Mouse (Mus musculus) bone marrow macrophage, adult 2 months (primary cell): Measurements from ENCODE around the gene Iqcb1. TPM values are rescaled to one million over a fixed set of nuclear protein-coding genes. Genes with fewer than 3 reads are reported as not detected.
A peak's percentile ranks its signal among the peaks of the same experiment; 100 is the strongest.

Experiments used
- H3K27ac ChIP-seq: 2 replicates; pipeline ENCODE4 v1.5.1; 2012; ENCODE audit warnings: low read depth, low read length; ENCODE audit not compliant: insufficient read depth
- H3K4me1 ChIP-seq: 2 replicates; pipeline ENCODE4 v1.6.1; 2012; ENCODE audit warnings: low read length; ENCODE audit not compliant: control insufficient read depth, insufficient read depth
- H3K4me3 ChIP-seq: 2 replicates; pipeline ENCODE4 v1.5.1; 2012; ENCODE audit warnings: mild to moderate bottlenecking, low read length, moderate library complexity; ENCODE audit not compliant: insufficient read depth
- CTCF ChIP-seq: IDR thresholded peaks from 2 replicates; pipeline ENCODE4 v1.5.1; 2012; ENCODE audit warnings: low read depth, mild to moderate bottlenecking, low read length, moderate library complexity
- POLR2A ChIP-seq: IDR thresholded peaks from 2 replicates; pipeline ENCODE4 v1.6.1; 2012; ENCODE audit warnings: mild to moderate bottlenecking, low read depth, low read length, borderline replicate concordance
- polyA plus RNA-seq: library from polyadenylated mRNA; stranded (reverse); fragments of >200 nt; gene quantifications from 2 replicates; pipeline ENCODE4 v1.2.4, GENCODE M21; 2012; ENCODE audit not compliant: missing spikeins, insufficient read depth, insufficient read length

The Iqcb1 gene
- 6.9 and 7.6 TPM in 2 replicates for polyA plus RNA-seq

GRCm38 (mm10) chr16:36828054-36828786, at the start of gene Iqcb1:
Iqcb1 (plus strand) TSS chr16:36828385.
- Histone ChIP-seq H3K4me3 (peak within 1 kb of the TSS; percentile 93), H3K4me1 (peaks cover 5% of the 10 kb centered on the region), H3K27ac (no peak within 1 kb of the TSS)
- TF ChIP-seq POLR2A (no peak), CTCF (no peak)

GRCm38 (mm10) chr16:36784146-36784545, 44.0 kb upstream of the Iqcb1 start:
- no peak overlapping the region for H3K27ac ChIP-seq
- H3K4me1 ChIP-seq: peaks cover 8% of the 10 kb centered on the region
- H3K4me3 ChIP-seq: no peak overlapping the region
- TF ChIP-seq CTCF (no peak), POLR2A (no peak)

- H3K4me3 ChIP-seq: no peak within 1 kb of the TSS
- no peak within 1 kb of the TSS for H3K27ac ChIP-seq
- TF ChIP-seq CTCF (no peak), POLR2A (no peak)
- H3K4me1 ChIP-seq: peaks cover 5% of the 10 kb centered on the region
These were observed 43.4 kb upstream of the Iqcb1 start, which contains the start of gene Slc15a2 for GRCm38 (mm10) chr16:36784594-36785313. Slc15a2 (minus strand) TSS chr16:36784962.

GRCm38 (mm10) chr16:36786466-36786865, 41.7 kb upstream of the Iqcb1 start:
- Histone ChIP-seq H3K4me3 (no peak overlapping the region), H3K27ac (no peak overlapping the region), H3K4me1 (no peaks in the 10 kb centered on the region; the same call in 1 of the 2 replicates)
- TF ChIP-seq CTCF: no peak
- no peak for TF ChIP-seq POLR2A

- Histone ChIP-seq H3K4me3 (no peak overlapping the region), H3K27ac (no peak overlapping the region), H3K4me1 (peaks cover 9% of the 10 kb centered on the region)
- no peak for TF ChIP-seq CTCF
These were observed 38.0 kb upstream of the Iqcb1 start for GRCm38 (mm10) chr16:36790166-36790565.

- TF ChIP-seq CTCF: no peak
- TF ChIP-seq POLR2A: no peak
- H3K4me1 ChIP-seq: peaks cover 16% of the 10 kb centered on the region
- H3K4me3 ChIP-seq: no peak overlapping the region
- H3K27ac ChIP-seq: no peak overlapping the region
These were observed 33.2 kb upstream of the Iqcb1 start for GRCm38 (mm10) chr16:36794976-36795375.

GRCm38 (mm10) chr16:36798334-36798733, 29.9 kb upstream of the Iqcb1 start:
- Histone ChIP-seq H3K4me1 (peaks cover 12% of the 10 kb centered on the region), H3K4me3 (no peak overlapping the region), H3K27ac (no peak overlapping the region)
- TF ChIP-seq CTCF: no peak
- no peak for TF ChIP-seq POLR2A

- no peak for TF ChIP-seq POLR2A
- TF ChIP-seq CTCF: 0 out of 2 replicates have a peak, but pooled peaks have one; percentile 35
- Histone ChIP-seq H3K27ac (no peak overlapping the region), H3K4me3 (no peak overlapping the region), H3K4me1 (peaks cover 6% of the 10 kb centered on the region)
These were observed 25.8 kb upstream of the Iqcb1 start for GRCm38 (mm10) chr16:36802361-36802760.

- H3K4me3 ChIP-seq: no peak overlapping the region
- no peak for TF ChIP-seq POLR2A
- no peak for TF ChIP-seq CTCF
- no peak overlapping the region for H3K27ac ChIP-seq
- peaks cover 2% of the 10 kb centered on the region; the same call in 1 of the 2 replicates for H3K4me1 ChIP-seq
These were observed 19.6 kb upstream of the Iqcb1 start for GRCm38 (mm10) chr16:36808616-36809015.

GRCm38 (mm10) chr16:36813680-36814079, 14.5 kb upstream of the Iqcb1 start:
- H3K27ac ChIP-seq: no peak overlapping the region
- H3K4me1 ChIP-seq: no peaks in the 10 kb centered on the region
- no peak for TF ChIP-seq CTCF
- no peak for TF ChIP-seq POLR2A
- no peak overlapping the region for H3K4me3 ChIP-seq
